Mouse (Mus musculus): ENCODE results near the gene Col4a1.

Col4a1 gene

GRCm38 (mm10) chr8:11227421-11227820 is 85.2 kb downstream of the Col4a1 start:
- no peak for DNase-seq

- no peak for DNase-seq
Observed at GRCm38 (mm10) chr8:11225577-11226434, 86.8 kb downstream of the Col4a1 start.

GRCm38 (mm10) chr8:11224178-11224577 is 88.4 kb downstream of the Col4a1 start:
- no peak for DNase-seq

GRCm38 (mm10) chr8:11221353-11221752 is 91.3 kb downstream of the Col4a1 start:
- DNase-seq = no peak

- DNase-seq = no peak
Observed at GRCm38 (mm10) chr8:11219282-11219681, 93.3 kb downstream of the Col4a1 start.

GRCm38 (mm10) chr8:11215231-11215630 is 97.4 kb downstream of the Col4a1 start:
- DNase-seq = peak; percentile 32

GRCm38 (mm10) chr8:11206509-11206908 is 106.1 kb downstream of the Col4a1 start:
- no peak for DNase-seq

GRCm38 (mm10) chr8:11205532-11205931 is 107.1 kb downstream of the Col4a1 start:
- no peak for DNase-seq

GRCm38 (mm10) chr8:11203260-11204110 is 109.1 kb downstream of the Col4a1 start:
- peak; percentile 42 for DNase-seq

GRCm38 (mm10) chr8:11198650-11199049 is 114.0 kb downstream of the Col4a1 start:
- no peak for DNase-seq

- no peak for DNase-seq
Observed at GRCm38 (mm10) chr8:11197988-11198387, 114.6 kb downstream of the Col4a1 start.

GRCm38 (mm10) chr8:11197261-11197660 is 115.4 kb downstream of the Col4a1 start:
- no peak for DNase-seq

GRCm38 (mm10) chr8:11192719-11193324 is 119.8 kb downstream of the Col4a1 start:
- DNase-seq = no peak

- DNase-seq = peak; percentile 60
Observed at GRCm38 (mm10) chr8:11187581-11188271, 124.9 kb downstream of the Col4a1 start.

GRCm38 (mm10) chr8:11186456-11186855 is 126.2 kb downstream of the Col4a1 start:
- peak; percentile 58 for DNase-seq

- DNase-seq = no peak
Observed at GRCm38 (mm10) chr8:11185672-11186071, 127.0 kb downstream of the Col4a1 start.

- DNase-seq = no peak
Observed at GRCm38 (mm10) chr8:11183611-11184031, 129.0 kb downstream of the Col4a1 start.

- DNase-seq = no peak
Observed at GRCm38 (mm10) chr8:11182606-11183005, 130.0 kb downstream of the Col4a1 start.

- DNase-seq = no peak
Observed at GRCm38 (mm10) chr8:11182148-11182484, 130.5 kb downstream of the Col4a1 start.

GRCm38 (mm10) chr8:11181420-11182147 is 131.0 kb downstream of the Col4a1 start:
- no peak for DNase-seq

- no peak for DNase-seq
Observed at GRCm38 (mm10) chr8:11179869-11180268, 132.8 kb downstream of the Col4a1 start.

GRCm38 (mm10) chr8:11176393-11176792 is 136.2 kb downstream of the Col4a1 start:
- DNase-seq = no peak

Data from right cerebral cortex, postnatal 14 days (tissue).